Mouse (Mus musculus) frontal cortex, postnatal 14 days (tissue): ENCODE data around the gene Tshz2.

ENCODE experiments used
- DNase-seq, 2 experiments: peaks; one replicate each; pipeline ENCODE4 v3.0.0; 2022; ENCODE audit warnings: low spot score in 2 of 2

Gene Tshz2

DNA sequence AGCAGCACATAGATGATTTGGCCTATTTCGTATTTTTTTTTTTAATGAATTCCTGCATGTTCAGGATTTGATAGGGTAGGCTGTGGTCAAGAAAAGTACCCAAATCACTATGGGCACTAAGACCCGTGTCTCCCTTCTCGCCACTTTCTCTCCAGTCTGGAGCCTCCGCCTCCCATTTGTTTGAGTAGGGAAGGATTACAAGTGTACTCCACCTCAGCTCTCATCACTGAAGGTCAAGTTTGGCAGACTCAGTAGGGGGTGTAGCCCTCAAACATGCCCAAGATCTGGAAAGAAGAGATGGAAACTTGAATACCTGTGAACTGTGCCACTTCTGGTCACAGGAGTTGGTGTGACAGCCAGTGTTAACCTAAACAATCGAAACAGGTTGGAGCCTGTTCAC, 66.3 kb downstream of the Tshz2 start:
- DNase-seq, result no peak

DNA sequence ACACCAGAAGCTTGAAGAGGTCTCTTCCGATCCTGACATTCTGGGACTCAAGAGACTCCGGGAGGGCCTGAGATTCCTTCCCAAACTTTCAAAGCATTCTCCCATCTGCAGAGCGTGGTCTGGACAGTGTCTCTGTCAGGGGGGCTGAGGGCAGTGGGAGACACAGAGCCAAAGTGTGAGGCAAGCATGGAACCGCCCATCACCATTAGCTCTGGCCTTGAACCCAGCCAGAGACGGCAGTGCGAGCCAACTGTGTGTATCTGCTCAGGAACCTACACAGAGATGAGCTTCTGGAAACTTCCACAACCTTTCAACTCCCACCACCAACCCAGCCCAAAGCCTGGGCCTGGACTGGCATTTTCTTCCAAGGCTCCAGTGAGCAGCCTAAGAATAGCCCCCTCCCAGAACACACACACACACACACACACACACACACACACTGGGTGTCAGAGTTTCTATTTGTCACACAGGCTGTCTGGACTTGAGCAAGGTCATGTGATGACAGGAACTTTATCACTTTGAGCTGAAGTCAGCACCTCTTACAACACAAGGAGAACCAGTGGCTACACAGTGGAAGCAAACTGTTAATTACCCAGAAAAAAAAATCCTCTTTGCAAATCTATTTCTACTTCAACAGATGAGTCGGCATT, 67.2 kb downstream of the Tshz2 start:
- DNase-seq, result no peak

DNA sequence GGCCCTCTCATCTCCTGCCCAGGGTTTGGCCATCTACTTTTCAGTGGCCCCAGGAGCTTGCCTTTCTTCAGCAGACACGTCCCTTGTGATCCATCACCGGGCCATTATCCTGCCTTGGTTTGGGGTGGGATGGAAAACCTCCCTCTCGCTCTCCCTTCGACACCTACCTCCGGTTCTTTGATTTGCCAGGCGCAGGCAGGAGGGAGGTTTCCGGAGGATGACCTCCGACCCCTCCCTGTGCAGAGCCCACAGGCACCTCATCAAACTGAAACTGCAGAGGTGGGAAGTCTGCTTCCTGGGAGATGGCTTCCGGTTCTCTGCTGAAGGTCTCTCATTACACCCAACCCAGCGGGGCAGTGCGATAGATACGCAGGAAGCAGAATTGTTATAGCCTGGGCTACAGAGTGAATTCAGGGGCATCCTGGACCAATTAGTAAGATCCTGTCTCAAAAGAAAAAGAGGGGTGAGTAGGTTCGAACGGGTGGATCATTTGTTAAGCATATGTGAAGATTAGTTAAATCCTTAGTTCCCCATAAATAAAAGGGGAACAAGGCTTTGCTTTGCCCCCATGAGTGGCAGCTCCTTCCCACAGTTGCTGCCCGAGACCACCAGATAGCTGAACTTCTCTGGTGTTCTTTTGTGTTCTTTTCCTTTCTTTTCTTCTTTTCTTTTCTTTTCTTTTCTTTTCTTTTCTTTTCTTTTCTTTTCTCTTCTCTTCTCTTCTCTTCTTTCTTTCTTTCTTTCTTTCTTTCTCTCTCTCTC, 70.1 kb downstream of the Tshz2 start:
- DNase-seq, result no peak

DNA sequence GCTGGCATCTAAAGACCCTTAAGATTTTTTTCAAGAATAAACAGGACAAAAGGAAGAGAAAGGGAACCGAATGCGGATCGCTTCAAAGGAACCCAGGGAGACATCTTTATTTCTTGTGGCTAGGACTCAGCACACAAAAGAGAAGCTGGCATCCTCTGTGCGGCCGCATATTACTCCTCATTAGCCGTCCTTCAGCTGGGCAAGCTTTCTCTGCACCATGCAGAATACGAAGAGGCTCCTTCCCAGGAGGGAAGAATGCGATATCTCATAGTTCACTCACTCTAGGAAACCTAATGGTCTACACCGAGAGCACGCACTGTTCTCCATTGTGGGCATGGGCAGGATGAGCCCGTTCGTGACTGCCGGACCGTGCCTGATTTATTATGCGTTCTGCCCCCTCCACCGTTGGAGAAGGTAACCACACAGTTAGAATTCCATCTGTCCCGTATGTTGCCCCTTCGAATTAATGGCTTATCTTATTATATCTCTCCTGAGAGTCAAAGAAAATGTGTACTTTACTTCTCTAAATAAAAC, 89.0 kb downstream of the Tshz2 start:
- DNase-seq, result no peak

DNA sequence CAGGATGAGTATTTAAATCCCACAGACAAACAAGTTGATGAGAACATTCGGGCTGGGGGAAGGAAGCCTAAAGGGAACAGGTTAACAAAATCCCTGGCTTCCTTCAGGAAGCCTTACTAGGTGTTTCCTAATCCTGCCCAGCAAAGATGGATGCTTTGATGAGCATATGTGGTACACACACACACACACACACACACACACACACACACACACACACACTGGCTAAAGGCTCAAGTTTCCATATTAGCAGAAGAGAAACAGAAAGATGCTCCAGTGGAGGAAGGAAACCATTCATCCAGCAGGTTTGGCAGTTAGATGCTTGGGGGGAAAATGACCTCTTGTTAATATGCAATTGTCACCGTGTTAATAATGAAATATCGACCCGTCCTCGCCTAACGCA, 89.5 kb downstream of the Tshz2 start:
- no peak for DNase-seq

DNA sequence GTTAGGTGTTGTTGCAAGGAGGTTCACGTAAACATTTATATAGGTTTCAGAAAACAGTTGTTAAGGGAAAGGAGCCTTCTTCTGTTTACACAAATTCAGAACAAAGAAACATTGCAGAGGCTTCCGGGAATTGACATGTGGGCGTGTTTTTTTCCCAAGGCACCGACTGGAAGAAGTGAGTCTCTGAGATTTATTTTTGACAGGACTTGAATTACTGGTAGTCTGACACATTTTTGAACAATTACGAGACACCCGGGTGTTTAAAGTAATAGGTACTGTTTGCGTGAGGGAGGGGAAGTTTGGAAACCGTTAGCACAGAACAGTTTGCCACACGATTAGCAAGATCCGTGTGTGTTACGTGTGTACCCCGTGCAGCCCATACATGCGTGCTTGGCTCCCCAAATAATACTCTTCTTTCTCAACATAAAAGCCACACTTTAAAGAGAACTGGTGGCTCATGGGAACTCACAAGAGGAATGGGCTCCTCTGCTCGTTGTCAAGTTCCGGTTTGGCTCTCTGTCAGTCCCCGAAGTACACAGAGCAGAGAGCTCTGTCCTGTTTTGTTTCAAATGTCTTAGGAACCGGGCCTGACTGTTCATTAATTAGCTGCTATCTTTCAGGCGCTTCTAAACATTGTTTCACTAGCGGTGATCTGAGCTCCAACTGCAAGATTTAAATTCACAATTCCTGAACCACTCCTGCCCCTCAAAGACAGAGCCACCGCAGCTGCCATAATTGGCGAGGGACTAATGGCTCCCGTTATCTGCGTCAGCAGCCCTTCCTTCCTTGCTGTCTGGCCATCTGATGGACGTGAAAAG, 91.0 kb downstream of the Tshz2 start:
- DNase-seq, result no peak

DNA sequence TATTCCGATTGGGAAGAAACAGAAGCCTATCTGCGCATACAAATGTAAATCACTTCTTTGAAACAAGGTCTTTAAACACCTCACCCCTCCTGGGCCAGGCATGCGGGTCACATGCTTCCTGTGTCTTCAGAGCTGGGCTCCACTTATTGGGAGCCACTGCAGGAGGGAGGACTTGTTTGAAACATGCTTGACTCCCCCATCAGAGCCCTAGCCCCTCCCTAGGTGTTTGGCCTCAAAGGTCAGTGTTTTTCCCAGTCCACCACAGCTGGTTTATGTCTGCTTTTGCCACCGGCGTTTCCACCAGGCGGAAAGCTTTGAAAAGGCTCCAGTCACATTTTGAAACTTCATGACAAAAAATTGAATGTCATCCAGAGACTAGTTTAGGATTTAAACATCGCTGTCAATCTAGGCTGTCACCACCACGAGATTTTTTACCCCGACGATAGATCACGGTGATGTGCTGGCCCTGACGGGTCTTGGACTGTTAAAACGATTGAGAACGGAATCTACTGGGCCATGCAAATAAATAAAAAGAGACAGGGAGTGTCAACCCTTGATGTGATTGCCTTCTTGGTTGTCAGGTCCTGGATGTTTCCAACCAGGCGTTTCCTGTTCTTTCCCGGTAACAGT, 96.0 kb downstream of the Tshz2 start:
- no peak for DNase-seq

DNA sequence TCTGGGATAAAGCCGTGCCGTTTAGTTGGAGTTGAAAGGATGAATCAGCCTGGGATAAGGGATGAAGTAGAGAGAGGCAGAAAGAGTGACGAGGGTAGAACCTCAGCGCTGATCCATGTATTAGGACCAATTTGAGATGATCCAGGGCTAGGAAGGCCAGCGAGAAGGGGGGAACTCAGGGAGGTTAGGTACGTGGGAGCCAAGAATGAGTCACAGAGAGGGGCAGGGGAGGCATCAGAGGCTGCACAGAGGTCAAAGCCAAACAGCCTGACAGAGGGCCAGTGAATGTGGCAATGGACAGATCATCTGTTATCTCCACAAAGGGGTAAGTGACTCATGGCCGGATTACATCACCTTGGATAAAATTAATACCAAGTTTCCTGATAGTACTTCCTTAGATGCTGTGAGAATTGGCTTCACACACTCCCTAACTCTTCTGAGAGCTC, 97.8 kb downstream of the Tshz2 start:
- DNase-seq, result no peak

DNA sequence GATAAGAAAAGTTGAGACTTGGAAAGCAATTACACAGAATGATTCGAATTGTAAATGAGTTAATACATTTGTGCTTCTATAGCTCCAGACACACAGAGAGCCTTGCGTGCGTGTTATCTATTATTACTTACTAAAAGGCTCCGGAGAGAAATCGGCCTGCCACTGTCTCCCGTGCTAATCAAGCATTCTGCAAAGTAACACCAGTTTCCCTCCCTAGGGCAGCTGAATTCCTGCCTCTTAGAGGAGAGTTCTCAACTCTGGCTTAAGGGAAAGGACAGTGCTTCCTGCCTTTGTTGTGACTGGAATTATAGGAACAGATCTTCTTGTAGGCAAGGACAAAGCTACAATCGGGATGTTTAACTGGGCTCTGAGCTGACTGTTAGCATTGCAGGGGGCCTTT, 101.2 kb downstream of the Tshz2 start:
- no peak for DNase-seq

DNA sequence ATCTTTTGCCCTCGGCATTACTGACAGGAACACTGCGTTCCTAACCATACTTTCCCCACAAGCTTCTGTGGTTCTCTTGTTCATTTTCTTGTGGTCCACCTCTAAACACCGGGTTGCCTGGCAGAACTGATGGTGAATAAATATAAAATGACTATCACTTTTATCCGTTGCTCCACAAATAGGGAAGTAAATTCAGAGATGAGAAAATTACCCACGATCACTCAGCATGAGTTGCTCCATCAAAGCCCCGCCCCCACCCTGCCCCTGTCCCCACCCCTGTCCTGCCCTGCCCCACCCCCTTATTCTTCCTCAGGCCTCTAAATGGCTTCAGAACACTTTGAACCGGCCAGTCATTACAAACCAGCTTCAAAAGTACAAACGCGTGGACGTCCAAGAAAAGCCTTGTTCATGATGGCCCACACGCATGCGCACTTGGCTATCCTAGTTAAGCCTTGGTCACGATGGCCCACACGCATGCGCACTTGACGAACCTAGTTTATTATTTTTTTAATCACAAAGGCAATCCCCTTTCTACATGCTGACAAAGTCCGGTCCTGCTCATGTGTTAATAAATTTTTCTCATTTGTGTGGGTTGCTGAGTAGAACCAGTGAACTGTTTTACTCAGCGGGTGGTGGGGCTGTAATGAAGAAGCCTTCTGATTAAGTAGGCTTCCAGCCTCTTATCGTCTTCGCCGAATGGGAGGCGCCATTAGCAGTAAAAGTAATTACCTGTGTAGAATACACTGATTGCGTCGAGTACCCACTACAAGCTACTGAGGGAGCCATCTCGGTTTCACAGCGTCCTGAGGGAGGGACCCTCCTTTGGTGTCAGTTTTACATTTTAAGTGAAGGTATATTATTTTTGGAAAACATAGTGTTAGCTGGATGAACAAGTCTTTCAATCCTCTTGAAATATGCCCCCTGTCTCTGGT, 102.9 kb downstream of the Tshz2 start:
- no peak for DNase-seq

DNA sequence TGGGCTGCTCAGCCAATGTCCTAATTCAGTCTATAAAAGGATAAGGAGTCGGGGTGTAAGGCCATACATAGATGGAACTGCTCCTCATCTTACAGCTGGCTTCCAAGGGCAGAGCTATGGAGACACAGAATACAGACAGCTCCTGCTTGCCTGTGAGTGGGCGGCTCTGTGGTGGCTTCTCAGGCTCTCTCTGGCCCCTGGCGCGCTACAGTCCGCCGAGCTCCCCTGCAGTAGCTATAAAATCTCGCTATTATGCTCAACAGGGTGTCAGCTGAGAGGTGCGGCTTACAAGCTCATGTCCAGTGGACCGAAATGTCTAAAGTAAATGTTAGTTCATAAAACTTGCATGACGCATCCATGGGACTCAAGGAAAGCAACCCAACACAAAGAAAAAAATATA, 108.2 kb downstream of the Tshz2 start:
- no peak for DNase-seq

DNA sequence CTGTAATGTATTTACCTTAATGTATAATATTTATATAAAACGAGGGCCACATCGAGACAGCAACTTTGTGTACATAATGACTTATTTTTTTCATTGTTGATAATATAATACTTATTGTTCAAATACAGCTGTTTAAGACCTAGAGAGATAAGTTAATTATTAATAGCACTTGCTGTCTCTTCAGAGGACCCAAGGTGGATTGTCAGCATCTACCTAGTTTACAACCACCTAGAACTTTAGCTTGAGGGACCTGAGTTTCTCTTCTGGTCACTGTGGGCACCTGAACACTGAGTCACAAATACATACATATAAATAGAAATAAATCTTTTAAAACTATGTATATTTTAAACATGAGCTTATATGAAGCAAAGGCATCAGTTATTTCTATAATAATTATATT, 110.0 kb downstream of the Tshz2 start:
- no peak for DNase-seq

DNA sequence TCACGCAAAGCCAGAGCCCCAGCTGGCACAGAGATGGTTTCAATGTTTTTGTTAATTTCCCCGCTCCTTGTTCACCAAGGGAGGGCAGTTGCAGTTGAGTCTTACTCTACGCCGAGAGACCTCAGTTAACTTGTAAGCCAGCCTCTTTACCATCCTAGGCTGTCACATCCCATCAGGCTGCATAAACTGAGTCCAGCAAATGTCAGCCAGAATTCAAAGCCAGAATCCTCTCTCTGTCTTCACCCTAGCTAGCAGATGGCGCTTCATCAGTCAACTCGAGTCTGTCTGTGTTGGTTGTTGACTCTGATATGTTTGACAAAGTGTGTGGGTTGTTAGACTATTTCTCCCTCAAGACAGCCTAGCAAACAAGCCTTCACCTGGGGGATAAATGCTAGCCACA, 110.5 kb downstream of the Tshz2 start:
- DNase-seq, result no peak

DNA sequence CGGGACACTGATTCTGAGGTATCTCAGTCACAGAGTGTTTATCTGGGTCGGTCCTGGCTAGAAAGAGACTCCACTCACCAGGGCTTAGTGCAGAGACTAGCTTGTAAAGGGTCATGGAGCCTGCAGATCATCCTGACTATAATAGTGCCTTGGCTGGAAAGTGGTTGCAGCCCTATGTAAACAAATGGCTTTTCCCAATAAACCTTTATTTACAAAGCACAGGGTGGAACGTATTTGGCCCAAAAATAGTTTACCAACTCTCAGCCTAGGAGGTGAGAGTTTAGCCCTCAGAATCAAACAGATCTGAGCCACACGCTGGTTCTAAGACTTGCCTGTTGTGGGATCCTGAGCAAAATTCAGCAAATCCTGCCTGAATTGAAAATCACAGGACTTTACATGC, 111.1 kb downstream of the Tshz2 start:
- no peak for DNase-seq

DNA sequence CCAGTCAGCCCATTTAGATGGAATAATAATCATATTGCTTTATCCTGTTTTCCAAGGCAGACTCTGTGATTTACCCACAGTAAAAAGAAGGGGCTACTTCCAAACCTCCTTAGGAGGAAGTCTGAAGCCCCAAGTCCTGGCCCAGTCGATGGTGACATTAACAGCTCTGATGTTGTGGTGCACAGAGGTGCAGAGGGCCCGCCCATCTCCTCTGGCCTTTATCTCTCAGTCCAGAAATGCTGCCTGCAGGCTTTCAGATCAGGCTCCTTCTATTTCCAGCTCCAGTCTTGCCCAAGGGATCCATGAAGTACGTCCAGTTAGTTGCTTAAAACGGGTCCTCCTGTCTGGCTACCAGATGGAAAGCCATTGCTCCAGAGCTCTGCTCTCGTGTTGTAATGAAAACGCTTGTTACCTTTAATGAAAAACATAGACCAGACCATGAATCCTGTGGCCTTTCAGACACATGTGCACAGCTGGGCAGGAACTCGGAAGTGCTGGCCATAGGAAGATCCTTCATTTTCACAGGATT, 114.4 kb downstream of the Tshz2 start:
- DNase-seq, result no peak

DNA sequence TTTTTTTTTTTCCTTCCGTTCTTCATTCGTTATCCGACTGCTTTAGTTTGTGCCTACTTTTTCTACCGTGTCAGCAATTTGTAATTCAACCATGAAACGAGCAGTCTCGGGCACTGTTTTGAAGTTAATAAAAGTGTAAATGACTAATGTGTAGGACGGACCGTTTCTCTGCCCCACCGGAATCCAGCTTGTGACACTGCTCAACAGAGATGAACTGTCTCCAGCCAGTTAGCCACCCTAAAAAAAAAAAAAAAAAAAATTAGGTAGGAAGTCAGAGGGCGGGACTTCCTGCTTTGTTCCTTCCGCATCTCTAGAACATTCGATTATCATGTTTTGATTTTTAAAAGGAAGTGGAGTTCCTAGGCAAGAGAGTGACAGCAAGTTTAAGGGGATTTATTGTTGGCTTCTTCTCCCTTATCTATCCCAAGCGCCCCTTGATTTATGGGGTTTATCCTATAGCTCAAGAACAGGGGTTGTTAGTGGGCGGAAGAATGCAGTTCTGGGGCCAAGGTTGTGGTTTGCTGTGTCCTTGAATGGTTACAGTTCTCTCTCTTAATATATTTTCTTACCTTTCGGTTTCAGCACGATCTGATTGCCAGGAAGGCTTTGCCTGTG, 116.6 kb downstream of the Tshz2 start:
- no peak for DNase-seq

DNA sequence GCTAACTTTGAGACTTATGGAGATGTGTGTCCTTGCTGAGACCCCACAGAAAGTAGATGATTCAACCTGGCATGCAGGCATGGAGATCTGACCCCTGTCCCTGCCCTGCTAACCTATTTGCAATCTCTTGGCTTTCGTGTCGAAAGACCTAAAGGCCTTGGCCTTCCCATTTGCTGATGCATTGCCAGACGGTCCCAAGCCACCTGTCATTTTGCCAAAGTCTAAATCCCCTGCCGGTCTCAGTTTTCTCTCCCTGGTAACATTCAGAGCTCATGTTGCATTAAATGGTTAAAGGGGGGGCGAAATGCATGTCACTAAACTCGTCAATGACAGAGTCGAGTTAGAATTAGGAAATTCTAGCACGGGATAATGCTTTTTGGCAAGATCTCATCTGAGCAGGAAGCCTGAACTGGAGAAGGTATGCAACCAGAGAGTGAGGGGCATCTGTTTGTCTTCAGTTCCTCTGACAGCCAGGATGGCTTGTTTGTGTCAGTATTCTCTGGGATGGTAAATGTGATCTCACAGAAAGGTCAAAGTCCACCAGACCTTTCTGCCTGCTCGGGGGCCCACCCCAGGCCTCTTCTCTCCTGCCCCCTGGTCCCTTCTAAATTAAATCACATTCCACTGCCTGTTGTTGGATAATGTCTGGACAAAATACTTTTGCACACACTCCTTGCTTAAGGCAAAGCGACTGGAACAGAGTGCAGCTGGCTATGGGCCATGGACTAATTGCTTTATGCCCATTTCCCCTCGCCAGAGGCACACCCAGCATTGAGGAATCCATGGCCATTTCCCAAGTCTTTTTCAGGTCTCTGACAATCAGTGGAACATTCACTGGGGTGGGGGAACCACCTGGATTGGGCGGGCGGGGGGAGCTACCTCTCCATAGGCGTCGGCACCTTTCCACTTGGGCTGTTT, 118.0 kb downstream of the Tshz2 start:
- DNase-seq, result no peak

DNA sequence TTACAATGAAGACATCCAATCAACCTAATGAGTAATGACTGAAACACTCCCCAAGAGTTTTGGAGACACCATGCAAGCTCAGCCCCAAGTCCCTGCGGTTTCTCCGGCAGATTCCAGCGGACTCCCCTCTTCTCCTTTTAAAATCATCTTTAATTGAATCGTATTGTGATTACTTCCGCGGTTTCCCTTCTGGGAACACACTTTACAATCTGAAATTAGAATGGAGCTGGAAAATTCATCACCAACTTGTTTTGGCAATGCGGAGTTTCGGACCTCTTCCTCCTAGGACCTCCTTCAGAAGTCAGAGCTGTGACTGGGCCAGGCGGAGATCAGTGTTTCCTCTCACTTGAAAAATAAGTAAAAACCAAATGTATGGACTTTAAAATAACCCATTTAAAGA, 119.3 kb downstream of the Tshz2 start:
- no peak for DNase-seq

DNA sequence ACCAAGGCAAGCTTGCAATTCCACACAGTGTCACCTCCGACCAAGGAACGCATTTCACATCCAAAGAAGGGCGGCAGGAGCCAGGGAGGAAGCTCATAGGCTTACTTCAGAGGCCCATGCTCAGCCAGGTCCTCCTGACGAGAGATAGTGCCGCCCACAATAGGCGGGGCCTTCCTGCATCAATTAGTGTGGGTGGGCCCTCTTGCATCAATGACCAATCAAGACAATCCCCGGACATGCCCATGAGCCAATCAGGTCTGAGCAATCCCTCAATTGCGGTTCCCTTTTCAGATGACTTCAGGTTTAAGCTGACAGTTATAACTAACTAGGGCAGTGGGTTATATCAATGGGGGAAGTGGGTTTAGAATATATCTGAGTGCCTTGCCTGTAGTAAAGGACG, 120.6 kb downstream of the Tshz2 start:
- no peak for DNase-seq
